Mouse (Mus musculus) liver, embryonic 14.5 days (tissue): Measurements from ENCODE around the gene Dusp12. TPM values are rescaled to one million over a fixed set of nuclear protein-coding genes. Genes with fewer than 3 reads are reported as not detected.

ENCODE experiments used
- ATAC-seq: fragments of 200-750 bp; cut with Nextera tagmentation; 2 replicates; pipeline ENCODE4 v1.8.0; 2017; ENCODE audit warnings: moderate number of reproducible peaks, mild to moderate bottlenecking, moderate library complexity; ENCODE audit not compliant: insufficient read depth
- DNase-seq, 3 experiments: peaks; one replicate each; pipeline ENCODE4 v3.0.0-alpha.2; 2012 to 2013; ENCODE audit warnings: low read depth in 3 of 3, low spot score in 3 of 3
- H3K27ac ChIP-seq: fragments of 300-500 bp; sonication (generic); 2 replicates; pipeline ENCODE4 v1.5.1; 2014; ENCODE audit warnings: moderate library complexity, mild to moderate bottlenecking, control low read depth, inconsistent platforms
- H3K27me3 ChIP-seq: fragments of 300-500 bp; sonication (generic); 2 replicates; pipeline ENCODE4 v1.6.1; 2014; ENCODE audit warnings: mild to moderate bottlenecking, low read length, moderate library complexity; ENCODE audit not compliant: control insufficient read depth, insufficient read depth
- H3K36me3 ChIP-seq: fragments of 300-500 bp; sonication (generic); replicated peaks from 2 replicates; pipeline ENCODE4 v1.6.1; 2014; ENCODE audit warnings: low read depth; ENCODE audit not compliant: control insufficient read depth, insufficient read depth
- H3K4me1 ChIP-seq, 2 experiments: fragments of 200-500 bp in 1 of 2; fragments of 300-500 bp in 1 of 2; sonication (generic) in 1 of 2; replicated peaks; 2 replicates each; pipeline ENCODE4 v1.6.1; 2012 to 2014; ENCODE audit warnings: antibody characterized with exemption in 1 of 2, inconsistent platforms in 1 of 2, low read length in 1 of 2; ENCODE audit not compliant: control insufficient read depth in 2 of 2, insufficient read depth in 2 of 2
- H3K4me2 ChIP-seq: fragments of 300-500 bp; sonication (generic); 2 replicates; pipeline ENCODE4 v1.6.1; 2014; ENCODE audit warnings: low read depth, mild to moderate bottlenecking, control low read depth, moderate library complexity
- H3K4me3 ChIP-seq, 2 experiments: fragments of 200-500 bp in 1 of 2; fragments of 300-500 bp in 1 of 2; sonication (generic) in 1 of 2; 2 replicates each; pipeline ENCODE4 v1.5.1; 2012 to 2014; ENCODE audit warnings: low read depth in 2 of 2, low read length in 2 of 2, mild to moderate bottlenecking in 2 of 2, control low read depth in 1 of 2, inconsistent platforms in 1 of 2, moderate library complexity in 1 of 2; ENCODE audit not compliant: insufficient read depth in 1 of 2
- H3K9ac ChIP-seq: fragments of 300-500 bp; sonication (generic); replicated peaks from 2 replicates; pipeline ENCODE4 v1.6.1; 2014; ENCODE audit warnings: mild to moderate bottlenecking, control low read depth, moderate library complexity
- H3K9me3 ChIP-seq: fragments of 300-500 bp; sonication (generic); 2 replicates; pipeline ENCODE4 v1.6.1; 2016; ENCODE audit warnings: low read length, mixed read lengths; ENCODE audit not compliant: control insufficient read depth
- CTCF ChIP-seq: IDR thresholded peaks from 2 replicates; pipeline ENCODE4 v1.5.1; 2016; ENCODE audit warnings: antibody characterized with exemption, low read depth, control low read depth
- EP300 ChIP-seq: IDR thresholded peaks from 2 replicates; pipeline ENCODE4 v1.6.1; 2016; ENCODE audit warnings: antibody characterized with exemption, low read depth
- WGBS: fragments of 180-500 bp; shearing (Covaris S2); extraction: QIAGEN DNeasy Blood & Tissue Kit; methylation state at CpG from one replicate; pipeline ENCODE4 v1.1.7; 2014; ENCODE audit not compliant: insufficient replicate concordance; 5-methylcytosine and 5-hydroxymethylcytosine counted together
- polyA plus RNA-seq, 2 experiments: library from polyadenylated mRNA; depleted of rRNA in 1 of 2; stranded (reverse) in 1 of 2; unstranded in 1 of 2; fragments of >200 nt; fragmentation: Nextera tagmentation in 1 of 2; extraction: Ambion mirVana in 1 of 2; gene quantifications; 2 replicates each; pipeline versions ENCODE4 v1.2.1 to v1.2.3; 2012 to 2014

Gene Dusp12
- polyA plus RNA-seq, 2 experiments, result 13.6 to 19.1 TPM

- WGBS, result 13% methylated on average over 14 of the region's 14 CpGs
- Histone ChIP-seq H3K4me2 (peak overlapping the region; percentile 74), H3K4me3 (peak overlapping the region; percentile 78 to 92), H3K36me3 (no peaks in the 10 kb centered on the region; the same call in 1 of the 2 replicates), H3K9me3 (no peaks in the 10 kb centered on the region), H3K4me1 (peaks cover 0 to 13% of the 10 kb centered on the region in 2 experiments; a peak in 3 of 4 replicates), H3K27me3 (no peaks in the 10 kb centered on the region), H3K9ac (peak overlapping the region; percentile 92), H3K27ac (no peak overlapping the region)
- ATAC-seq, result no peak
- no peak for DNase-seq
- TF ChIP-seq CTCF (no peak), EP300 (no peak)
Observed at GRCm38 (mm10) chr1:170868905-170869283, 16.4 kb downstream of the Dusp12 start.

GRCm38 (mm10) chr1:170868107-170868904 is 17.0 kb downstream of the Dusp12 start:
- Histone ChIP-seq H3K36me3 (no peaks in the 10 kb centered on the region), H3K27me3 (no peaks in the 10 kb centered on the region), H3K9me3 (no peaks in the 10 kb centered on the region), H3K4me2 (peak overlapping the region; percentile 74), H3K4me3 (peak overlapping the region; percentile 78 to 92), H3K4me1 (peaks cover 5 to 17% of the 10 kb centered on the region in 2 experiments), H3K9ac (peak overlapping the region; percentile 92), H3K27ac (peak overlapping the region; percentile 63)
- ATAC-seq (peak; percentile 65), DNase-seq (peak; percentile 73 to 79 (median 74))
- no peak for TF ChIP-seq EP300
- TF ChIP-seq CTCF, result no peak
- under 1% methylated on average over 33 of the region's 33 CpGs for WGBS

- Histone ChIP-seq H3K4me1 (peaks cover 10 to 24% of the 10 kb centered on the region in 2 experiments), H3K9ac (peak within 1 kb of the TSS; percentile 92), H3K4me2 (peak within 1 kb of the TSS; percentile 74), H3K27ac (peak within 1 kb of the TSS; percentile 63), H3K4me3 (peak within 1 kb of the TSS; percentile 78 to 92), H3K36me3 (no peaks in the 10 kb centered on the region), H3K9me3 (no peaks in the 10 kb centered on the region), H3K27me3 (no peaks in the 10 kb centered on the region)
- WGBS, result under 1% methylated on average over 25 of the region's 25 CpGs
- peak; percentile 88 to 92 (median 90) for DNase-seq
- peak; percentile 44 for TF ChIP-seq EP300
- TF ChIP-seq CTCF, result no peak
- peak; percentile 86 for ATAC-seq
Observed at GRCm38 (mm10) chr1:170867691-170868105, 17.6 kb downstream of the Dusp12 start, which contains the start of gene Atf6. Gene Atf6 (minus strand): TSS chr1:170867771.

- 4% methylated on average over 30 of the region's 30 CpGs for WGBS
Observed at GRCm38 (mm10) chr1:170866992-170867690, 18.2 kb downstream of the Dusp12 start.

GRCm38 (mm10) chr1:170865406-170865805 is 19.9 kb downstream of the Dusp12 start:
- DNase-seq (no peak), ATAC-seq (no peak)
- H3K4me2 ChIP-seq, result peak overlapping the region; percentile 29; the same call in 1 of the 2 replicates
- H3K36me3 ChIP-seq, result no peaks in the 10 kb centered on the region
- no peak for TF ChIP-seq EP300
- no peak for TF ChIP-seq CTCF
- 36% methylated on average over 5 of the region's 5 CpGs for WGBS
- H3K4me1 ChIP-seq, result peaks cover 16 to 35% of the 10 kb centered on the region in 2 experiments
- no peaks in the 10 kb centered on the region for H3K27me3 ChIP-seq
- H3K9ac ChIP-seq, result no peak overlapping the region
- no peaks in the 10 kb centered on the region for H3K9me3 ChIP-seq
- H3K27ac ChIP-seq, result no peak overlapping the region
- H3K4me3 ChIP-seq, result no peak overlapping the region

More at GRCm38 (mm10) chr1:170866992-170867690, 18.2 kb downstream of the Dusp12 start:
- no peaks in the 10 kb centered on the region for H3K27me3 ChIP-seq
- peak overlapping the region; percentile 74 for H3K4me2 ChIP-seq
- H3K4me1 ChIP-seq, result peaks cover 12 to 29% of the 10 kb centered on the region in 2 experiments
- peak overlapping the region; percentile 78 to 88 for H3K4me3 ChIP-seq
- no peaks in the 10 kb centered on the region for H3K9me3 ChIP-seq
- peak; percentile 64 for ATAC-seq
- H3K9ac ChIP-seq, result peak overlapping the region; percentile 92
- TF ChIP-seq EP300 (no peak), CTCF (no peak)
- H3K36me3 ChIP-seq, result no peaks in the 10 kb centered on the region
- H3K27ac ChIP-seq, result peak overlapping the region; percentile 63
- DNase-seq, result no peak
